Mouse (Mus musculus) erythroblast, embryonic 14.5 days (primary cell): Measurements from ENCODE around the gene Eid1. TPM values are rescaled to one million over a fixed set of nuclear protein-coding genes. Genes with fewer than 3 reads are reported as not detected.

Experiments used
- H3K27me3 ChIP-seq: 2 replicates; pipeline ENCODE4 v1.6.1; 2012; ENCODE audit warnings: inconsistent platforms; ENCODE audit not compliant: control insufficient read depth
- H3K36me3 ChIP-seq: 2 replicates; pipeline ENCODE4 v1.6.1; 2012; ENCODE audit warnings: mild to moderate bottlenecking, inconsistent platforms; ENCODE audit not compliant: control insufficient read depth
- H3K4me1 ChIP-seq: 2 replicates; pipeline ENCODE4 v1.6.1; 2012; ENCODE audit warnings: inconsistent platforms; ENCODE audit not compliant: control insufficient read depth
- H3K4me3 ChIP-seq: replicated peaks from 2 replicates; pipeline ENCODE3; 2012; ENCODE audit warnings: moderate library complexity, mild to moderate bottlenecking, inconsistent platforms
- H3K9me3 ChIP-seq: 2 replicates; pipeline ENCODE4 v1.6.1; 2012; ENCODE audit warnings: low read length, inconsistent platforms, mixed read lengths; ENCODE audit not compliant: control insufficient read depth
- GATA1 ChIP-seq: IDR thresholded peaks from 2 replicates; pipeline ENCODE4 v1.6.1; 2012; ENCODE audit warnings: low read length, inconsistent platforms, mixed read lengths
- TAL1 ChIP-seq: IDR thresholded peaks from 3 replicates; pipeline ENCODE4 v1.6.1; 2012; ENCODE audit warnings: low read length, inconsistent platforms, mixed read lengths
- polyA plus RNA-seq: library from polyadenylated mRNA; stranded (reverse); fragments of >175 nt; gene quantifications from 2 replicates; pipeline ENCODE4 v1.2.3, GENCODE M21; 2012

Gene Eid1
- polyA plus RNA-seq, 1 experiment: 4.5 TPM

GRCm38 (mm10) chr2:125650038-125650437 lies 22.9 kb upstream of the Eid1 start:
- no peaks in the 10 kb centered on the region for H3K36me3 ChIP-seq
- H3K9me3 ChIP-seq: no peaks in the 10 kb centered on the region
- TF ChIP-seq TAL1: no peak
- no peak for TF ChIP-seq GATA1
- H3K27me3 ChIP-seq: no peaks in the 10 kb centered on the region
- H3K4me1 ChIP-seq: no peaks in the 10 kb centered on the region
- no peak overlapping the region for H3K4me3 ChIP-seq

GRCm38 (mm10) chr2:125650742-125651352 lies 22.0 kb upstream of the Eid1 start:
- H3K36me3 ChIP-seq: no peaks in the 10 kb centered on the region
- no peaks in the 10 kb centered on the region for H3K27me3 ChIP-seq
- no peak for TF ChIP-seq GATA1
- no peak overlapping the region for H3K4me3 ChIP-seq
- no peaks in the 10 kb centered on the region for H3K4me1 ChIP-seq
- H3K9me3 ChIP-seq: no peaks in the 10 kb centered on the region

GRCm38 (mm10) chr2:125651563-125651962 lies 21.3 kb upstream of the Eid1 start:
- no peak overlapping the region for H3K4me3 ChIP-seq
- H3K27me3 ChIP-seq: no peaks in the 10 kb centered on the region
- no peaks in the 10 kb centered on the region for H3K36me3 ChIP-seq
- H3K9me3 ChIP-seq: no peaks in the 10 kb centered on the region
- TF ChIP-seq GATA1: no peak
- no peak for TF ChIP-seq TAL1
- no peaks in the 10 kb centered on the region for H3K4me1 ChIP-seq

GRCm38 (mm10) chr2:125653286-125653685 lies 19.6 kb upstream of the Eid1 start:
- Histone ChIP-seq H3K4me3 (no peak overlapping the region), H3K4me1 (no peaks in the 10 kb centered on the region), H3K9me3 (no peaks in the 10 kb centered on the region), H3K27me3 (no peaks in the 10 kb centered on the region), H3K36me3 (no peaks in the 10 kb centered on the region)
- TF ChIP-seq TAL1: no peak
- no peak for TF ChIP-seq GATA1

GRCm38 (mm10) chr2:125655391-125655790 lies 17.5 kb upstream of the Eid1 start:
- TF ChIP-seq GATA1: no peak
- TF ChIP-seq TAL1: no peak
- no peaks in the 10 kb centered on the region for H3K27me3 ChIP-seq
- H3K9me3 ChIP-seq: peaks cover 4% of the 10 kb centered on the region; the same call in 1 of the 2 replicates
- H3K4me1 ChIP-seq: peaks cover 2% of the 10 kb centered on the region
- no peaks in the 10 kb centered on the region for H3K36me3 ChIP-seq
- H3K4me3 ChIP-seq: no peak overlapping the region

- peaks cover 38% of the 10 kb centered on the region for H3K4me1 ChIP-seq
- TF ChIP-seq TAL1 (no peak), GATA1 (no peak)
- H3K9me3 ChIP-seq: peaks cover 4% of the 10 kb centered on the region; the same call in 1 of the 2 replicates
- no peaks in the 10 kb centered on the region for H3K36me3 ChIP-seq
- H3K27me3 ChIP-seq: no peaks in the 10 kb centered on the region
- H3K4me3 ChIP-seq: peak overlapping the region; percentile 40
Observed at GRCm38 (mm10) chr2:125659823-125660536, 12.9 kb upstream of the Eid1 start.

- no peaks in the 10 kb centered on the region for H3K36me3 ChIP-seq
- peaks cover 44% of the 10 kb centered on the region for H3K4me1 ChIP-seq
- H3K9me3 ChIP-seq: peaks cover 4% of the 10 kb centered on the region; the same call in 1 of the 2 replicates
- H3K27me3 ChIP-seq: no peaks in the 10 kb centered on the region
- TF ChIP-seq GATA1: no peak
- no peak for TF ChIP-seq TAL1
- peak overlapping the region; percentile 40 for H3K4me3 ChIP-seq
Observed at GRCm38 (mm10) chr2:125660537-125661130, 12.3 kb upstream of the Eid1 start.

- peaks cover 50% of the 10 kb centered on the region for H3K4me1 ChIP-seq
- H3K36me3 ChIP-seq: no peaks in the 10 kb centered on the region
- no peak overlapping the region for H3K4me3 ChIP-seq
- H3K27me3 ChIP-seq: no peaks in the 10 kb centered on the region
- TF ChIP-seq TAL1 (no peak), GATA1 (no peak)
- peaks cover 4% of the 10 kb centered on the region; the same call in 1 of the 2 replicates for H3K9me3 ChIP-seq
Observed at GRCm38 (mm10) chr2:125661156-125661555, 11.7 kb upstream of the Eid1 start.

GRCm38 (mm10) chr2:125662517-125662916 lies 10.4 kb upstream of the Eid1 start:
- TF ChIP-seq GATA1 (no peak), TAL1 (no peak)
- H3K9me3 ChIP-seq: peaks cover 4% of the 10 kb centered on the region; the same call in 1 of the 2 replicates
- no peaks in the 10 kb centered on the region for H3K36me3 ChIP-seq
- no peaks in the 10 kb centered on the region for H3K27me3 ChIP-seq
- peaks cover 63% of the 10 kb centered on the region for H3K4me1 ChIP-seq
- no peak overlapping the region for H3K4me3 ChIP-seq
